Mouse (Mus musculus) adrenal gland, adult (tissue): ENCODE data around the gene Cers1.
A peak's percentile ranks its signal among the peaks of the same experiment; 100 is the strongest.

ENCODE experiments used
- DNase-seq, 2 experiments: peaks; one replicate each; pipeline ENCODE4 v3.0.0; 2022 to 2023; ENCODE audit warnings: low spot score in 1 of 2; ENCODE audit not compliant: inconsistent age in 2 of 2

Cers1 gene

DNA sequence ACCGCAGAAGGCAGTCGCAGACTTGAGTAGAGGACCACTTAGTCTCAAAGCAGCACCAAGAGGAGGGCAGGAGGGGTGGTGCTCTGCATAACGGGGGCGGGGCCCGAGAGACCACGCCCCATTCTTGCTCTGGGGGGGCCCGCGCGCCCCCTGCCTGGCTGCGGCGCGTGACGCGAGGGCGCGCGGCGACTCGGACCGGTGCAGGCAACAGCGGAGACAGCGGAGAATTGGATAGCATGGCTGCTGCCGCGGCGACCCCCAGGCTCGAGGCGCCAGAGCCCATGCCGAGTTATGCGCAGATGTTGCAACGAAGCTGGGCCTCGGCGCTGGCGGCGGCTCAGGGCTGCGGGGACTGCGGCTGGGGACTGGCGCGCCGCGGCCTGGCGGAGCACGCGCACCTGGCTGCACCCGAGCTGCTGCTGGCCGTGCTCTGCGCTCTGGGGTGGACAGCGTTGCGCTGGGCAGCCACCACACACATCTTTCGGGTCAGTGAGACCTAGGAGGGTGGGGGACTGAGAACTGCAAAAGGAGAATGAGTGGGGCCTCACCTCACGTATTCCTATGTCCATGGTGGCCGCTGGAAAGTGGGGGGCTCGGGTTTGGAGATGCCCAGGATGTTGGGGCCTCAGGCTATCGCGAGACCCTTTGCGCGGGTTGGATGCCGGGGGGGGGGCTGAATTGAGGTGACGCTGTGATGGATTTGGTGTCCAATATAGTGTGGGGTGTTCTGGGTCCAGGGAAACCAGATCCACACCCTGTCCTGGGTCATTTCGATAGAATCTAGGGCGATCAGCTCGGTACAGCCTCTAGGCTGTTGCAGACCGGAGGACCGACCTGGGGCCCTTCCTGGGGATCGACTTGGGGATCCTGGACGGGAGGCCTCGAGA is at the start of gene Cers1:
TSS of gene Cers1 (plus strand) at position 152 of the 887 bp plus-strand sequence.
- peak; percentile 74 to 88 for DNase-seq

GRCm38 (mm10) chr8:70267674-70268073 is 47.9 kb upstream of the Cers1 start:
- no peak for DNase-seq

- no peak for DNase-seq
Measured at GRCm38 (mm10) chr8:70268311-70268710, 47.3 kb upstream of the Cers1 start.

GRCm38 (mm10) chr8:70268799-70269565 is 46.6 kb upstream of the Cers1 start:
- peak in 1 of 2 experiments; percentile 76 for DNase-seq

- DNase-seq: peak; percentile 78 to 88
Measured at GRCm38 (mm10) chr8:70272949-70273348, 42.6 kb upstream of the Cers1 start.

DNA sequence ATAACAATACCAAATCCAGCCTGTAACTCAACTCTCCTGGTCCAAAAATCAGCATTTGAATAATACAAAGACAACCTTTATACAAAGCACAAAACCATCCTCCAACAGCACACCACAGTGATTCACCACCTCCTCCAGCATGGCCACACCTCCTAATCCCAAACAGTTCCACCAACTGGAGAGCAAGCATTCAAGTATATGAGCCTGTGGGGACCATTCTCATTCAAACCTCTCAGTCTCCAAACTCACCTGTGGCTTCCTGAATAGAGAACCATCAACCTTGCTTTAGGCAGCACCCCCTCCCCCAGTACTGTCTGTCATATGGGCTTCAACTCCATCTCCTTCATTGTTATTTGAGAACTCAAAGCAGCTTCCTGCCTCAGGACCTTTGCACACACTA is 41.2 kb upstream of the Cers1 start:
- no peak for DNase-seq

DNA sequence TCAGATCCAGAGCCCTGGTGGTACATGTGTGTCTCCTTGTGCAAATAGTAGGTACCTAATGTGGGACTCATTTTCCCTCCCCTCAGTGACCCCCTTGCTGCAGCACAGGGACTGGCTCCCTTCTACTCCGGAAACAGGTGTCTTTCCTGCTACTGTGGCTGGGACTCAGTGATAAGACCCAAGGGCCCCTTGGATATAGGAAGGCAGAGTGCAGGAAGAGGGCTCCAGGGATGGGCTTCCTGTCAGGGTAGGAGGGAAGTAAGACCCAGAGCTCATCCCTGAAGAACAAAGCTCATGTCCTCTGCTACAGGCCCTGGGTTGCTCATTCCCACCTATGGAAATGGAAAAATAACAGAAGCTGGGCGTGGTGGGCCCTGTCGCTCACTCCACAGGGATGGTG is 39.1 kb upstream of the Cers1 start:
- DNase-seq: peak in 1 of 2 experiments; percentile 56

- DNase-seq: peak in 1 of 2 experiments; percentile 53
Measured at GRCm38 (mm10) chr8:70278175-70278574, 37.4 kb upstream of the Cers1 start.

- DNase-seq: peak in 1 of 2 experiments; percentile 64
Measured at GRCm38 (mm10) chr8:70279266-70279665, 36.3 kb upstream of the Cers1 start.

DNA sequence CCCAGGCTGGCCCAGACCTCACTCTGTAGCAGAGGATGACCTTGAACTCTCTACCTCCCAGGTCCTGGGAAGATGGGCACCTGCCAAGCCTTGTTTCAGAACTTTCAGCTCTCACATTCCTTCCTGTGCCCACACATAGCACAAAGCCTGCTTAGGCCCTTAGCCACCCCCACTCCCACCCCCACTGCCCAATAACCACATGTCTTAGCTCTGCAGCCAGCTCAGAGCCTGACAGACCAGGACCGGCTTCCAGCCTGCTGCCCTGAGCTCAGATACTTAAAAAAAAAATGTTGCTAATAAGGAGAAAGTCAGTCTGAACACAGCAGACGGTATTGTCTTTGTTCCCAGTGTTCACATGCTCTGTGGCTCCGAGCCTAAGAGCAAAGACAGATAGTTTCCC is 34.6 kb upstream of the Cers1 start:
- peak in 1 of 2 experiments; percentile 63 for DNase-seq

DNA sequence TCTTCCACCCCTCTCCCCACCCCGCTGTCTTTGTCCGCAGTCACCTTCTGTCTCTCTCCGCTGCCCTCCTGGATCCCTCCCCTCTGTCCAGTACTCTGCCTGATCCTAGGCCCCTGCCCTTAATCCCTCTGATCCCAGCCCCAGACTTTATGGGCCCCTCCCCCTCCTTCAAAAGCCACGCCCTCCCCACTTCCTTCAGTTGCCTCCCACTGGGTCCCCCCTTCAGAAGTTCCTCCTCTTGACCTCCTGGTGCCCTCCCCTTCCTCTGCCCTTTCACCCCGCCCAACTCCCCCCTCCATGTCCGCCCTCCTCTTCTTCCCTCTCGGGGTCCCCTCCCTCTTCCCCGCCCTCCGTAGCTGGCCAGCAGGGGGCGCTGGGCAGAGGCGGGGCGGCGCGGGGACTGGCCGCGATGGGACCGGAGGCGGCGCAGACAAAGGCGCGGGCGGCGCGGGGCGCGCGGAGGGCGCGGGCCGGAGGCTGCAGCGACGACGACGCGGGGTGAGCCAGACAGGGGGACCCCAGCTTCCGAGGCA is 32.9 kb upstream of the Cers1 start, which contains the start of gene Homer3:
TSS of gene Homer3 (plus strand) at position 225 of the 533 bp plus-strand sequence.
- peak; percentile 93 to 97 for DNase-seq

GRCm38 (mm10) chr8:70283136-70284077 is 32.2 kb upstream of the Cers1 start:
- no peak for DNase-seq

- DNase-seq: no peak
Measured at GRCm38 (mm10) chr8:70284421-70284820, 31.2 kb upstream of the Cers1 start.

GRCm38 (mm10) chr8:70285304-70285703 is 30.3 kb upstream of the Cers1 start:
- no peak for DNase-seq

DNA sequence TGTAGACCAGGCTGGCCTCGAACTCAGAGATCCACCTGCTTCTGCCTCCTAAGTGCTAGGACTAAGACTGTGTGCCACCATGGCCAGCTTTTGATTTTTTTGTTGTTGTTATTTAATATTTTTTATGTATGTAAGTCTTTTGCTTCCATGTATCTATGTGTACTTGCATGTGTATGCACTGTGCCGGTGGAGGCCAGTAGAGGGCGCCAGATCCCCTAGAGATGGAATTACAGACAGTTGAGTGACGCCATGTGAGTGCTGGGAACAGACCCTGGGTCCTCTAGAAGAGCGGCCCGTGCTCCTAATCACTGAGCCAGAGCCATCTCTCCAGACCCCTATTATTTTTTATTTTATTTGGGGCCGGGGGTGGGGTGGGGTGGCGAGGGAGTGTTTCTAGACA is 28.8 kb upstream of the Cers1 start:
- DNase-seq: no peak

- DNase-seq: no peak
Measured at GRCm38 (mm10) chr8:70293988-70294405, 21.6 kb upstream of the Cers1 start.

GRCm38 (mm10) chr8:70300881-70301280 is 14.7 kb upstream of the Cers1 start:
- no peak for DNase-seq

GRCm38 (mm10) chr8:70302358-70302890 is 13.2 kb upstream of the Cers1 start, which contains the start of the genes Ddx49 and Cope:
Ddx49 (minus strand) TSS chr8:70302489.
Cope (plus strand) TSS chr8:70302518.
- peak; percentile 94 to 98 for DNase-seq

DNA sequence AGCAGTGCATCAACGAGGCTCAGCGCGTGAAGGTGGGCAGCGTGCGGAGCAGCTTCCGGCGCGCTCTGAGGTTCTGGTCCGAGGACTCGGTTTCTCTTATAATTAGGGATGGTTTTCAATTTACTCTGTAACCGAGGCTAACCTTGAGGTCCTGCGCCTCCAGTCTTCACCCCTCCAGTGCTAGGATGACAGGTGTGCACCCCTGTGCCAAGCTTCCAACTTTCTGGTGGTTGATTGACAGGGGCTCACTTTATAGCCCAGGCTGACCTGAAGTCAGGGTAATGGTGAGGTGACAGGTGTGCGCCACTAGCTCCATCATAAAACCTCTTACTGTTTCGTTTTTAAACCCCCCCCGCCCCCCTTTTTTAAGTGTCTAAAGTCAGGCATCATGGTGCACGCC is 12.7 kb upstream of the Cers1 start:
- no peak for DNase-seq

DNA sequence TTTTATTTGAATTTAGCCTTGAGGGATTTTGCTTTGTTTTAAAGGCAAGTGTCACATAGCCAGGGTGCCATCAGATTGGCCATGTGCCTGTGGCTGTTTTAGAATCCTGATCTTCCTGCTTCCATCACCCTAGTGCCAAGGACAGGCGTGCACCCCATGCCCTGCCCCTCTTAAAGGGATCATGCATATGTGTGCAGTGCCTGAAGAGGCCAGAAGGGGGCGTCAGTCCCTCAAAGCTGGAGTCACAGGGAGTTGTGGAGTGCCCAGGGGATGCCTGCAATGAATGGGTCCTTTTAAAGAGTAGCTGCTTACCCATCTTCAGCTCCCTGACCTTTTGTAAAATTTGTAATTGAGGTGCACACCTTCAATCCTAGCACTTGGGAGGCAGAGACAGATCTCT is 6.3 kb upstream of the Cers1 start:
- peak in 1 of 2 experiments; percentile 69 for DNase-seq
